Mouse (Mus musculus) testis, postnatal 10 days (tissue): ENCODE measurements at regions not wholly inside any gene's neighbourhood (a gene's known extent, or its start where the extent isn't known, plus 50 kb on each side); places are given as distances from the start of the nearest gene placed in this dataset.

ENCODE experiments used
- DNase-seq: peaks from one replicate; pipeline ENCODE4 v3.0.0; 2021; ENCODE audit warnings: low spot score

DNA sequence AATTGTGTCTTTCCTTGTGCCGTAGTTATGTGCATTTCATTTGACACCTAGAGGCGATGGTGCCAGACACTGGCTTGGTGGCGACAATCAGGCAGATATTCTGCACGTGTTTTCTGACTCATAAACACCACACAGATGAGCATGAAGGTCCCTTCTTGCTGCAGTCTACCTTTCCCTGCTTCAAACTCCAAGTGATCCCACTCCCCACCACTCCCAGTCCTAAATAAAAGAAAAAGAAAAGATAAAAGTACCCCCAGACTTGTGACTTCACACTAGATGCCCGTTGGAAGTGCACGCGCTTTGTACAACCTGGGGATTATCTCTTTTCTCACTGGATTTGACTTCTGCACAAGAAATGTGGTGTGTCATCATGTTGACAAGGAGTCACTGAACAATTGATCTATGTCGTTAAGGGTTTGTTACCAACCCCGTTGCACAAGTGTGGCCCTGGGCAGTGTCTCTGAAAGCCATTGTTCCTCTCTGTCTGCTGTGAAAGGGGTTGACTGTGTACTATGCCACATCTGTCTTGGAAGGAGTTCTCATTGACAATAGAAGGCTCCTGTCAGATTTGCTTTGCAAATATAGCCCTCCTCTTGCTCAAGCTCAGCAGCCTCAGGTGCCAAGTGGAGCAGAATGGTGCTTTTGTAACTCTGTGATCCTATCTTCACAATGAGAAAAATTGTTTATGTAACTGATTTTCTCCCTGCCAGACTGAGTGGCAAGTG, 140.1 kb downstream of the Ppp4r2 start:
- DNase-seq, result no peak

DNA sequence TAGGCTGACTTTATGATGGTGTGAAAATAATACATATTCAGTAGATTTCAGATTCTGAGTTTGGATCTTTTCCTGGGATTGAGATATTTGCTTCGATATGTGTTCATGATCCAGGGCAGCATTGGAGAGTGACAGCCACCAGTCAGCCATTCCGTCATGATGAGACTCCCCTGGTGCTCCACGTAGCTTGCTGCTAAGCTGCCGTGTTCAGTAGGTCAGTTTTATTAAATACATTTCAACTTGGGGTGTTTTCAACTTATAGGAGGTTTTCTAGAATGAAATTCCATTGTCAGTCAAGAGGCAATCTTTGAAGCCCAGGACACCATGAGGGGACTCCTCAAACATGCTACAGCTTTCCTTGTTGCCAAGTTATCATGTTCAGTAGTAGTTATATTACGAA, 141.3 kb downstream of the Ppp4r2 start:
- no peak for DNase-seq

DNA sequence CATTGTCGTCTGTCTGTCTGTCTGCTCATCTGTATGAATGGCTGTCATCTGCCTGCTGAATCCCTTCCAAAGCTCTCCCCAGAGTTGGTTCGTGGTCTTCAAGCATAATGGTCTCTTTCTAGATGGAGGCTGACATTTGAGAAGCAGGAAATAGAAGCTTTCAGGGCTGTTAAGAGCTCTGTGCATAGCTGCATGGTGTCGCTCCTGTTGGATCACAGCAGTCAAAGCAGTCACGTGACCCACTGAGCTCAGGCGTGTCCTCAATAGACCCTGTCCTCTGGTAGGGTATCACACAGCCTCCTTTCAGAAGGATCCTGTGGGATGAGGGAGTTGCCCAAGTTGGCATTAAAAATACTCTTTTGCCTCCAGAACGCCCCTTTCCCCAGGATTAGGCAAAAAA, 142.4 kb downstream of the Ppp4r2 start:
- no peak for DNase-seq

DNA sequence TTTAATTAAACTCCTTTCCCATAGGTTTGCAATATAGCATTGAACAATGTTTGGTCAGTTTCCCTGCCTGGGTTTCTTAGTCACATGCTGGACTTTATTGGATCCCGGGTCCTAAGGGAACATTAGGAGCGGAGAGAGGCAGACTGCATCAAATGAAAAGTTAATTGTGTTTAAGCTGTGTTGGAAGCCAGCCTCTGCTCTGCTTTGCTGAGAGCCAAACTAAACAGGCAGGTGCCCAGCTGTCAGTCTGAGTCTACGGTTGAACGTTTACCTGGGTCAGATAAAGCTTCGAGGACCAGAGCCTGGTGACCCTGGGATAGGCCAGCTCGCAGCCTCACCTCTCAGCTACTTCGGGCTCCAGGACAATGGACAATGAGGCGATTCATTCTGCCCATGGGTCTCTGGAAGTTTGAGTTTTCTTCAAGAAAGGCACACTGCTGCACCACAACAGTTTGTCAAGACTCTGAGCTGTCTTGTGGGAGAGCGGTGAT, 143.8 kb downstream of the Ppp4r2 start:
- no peak for DNase-seq

DNA sequence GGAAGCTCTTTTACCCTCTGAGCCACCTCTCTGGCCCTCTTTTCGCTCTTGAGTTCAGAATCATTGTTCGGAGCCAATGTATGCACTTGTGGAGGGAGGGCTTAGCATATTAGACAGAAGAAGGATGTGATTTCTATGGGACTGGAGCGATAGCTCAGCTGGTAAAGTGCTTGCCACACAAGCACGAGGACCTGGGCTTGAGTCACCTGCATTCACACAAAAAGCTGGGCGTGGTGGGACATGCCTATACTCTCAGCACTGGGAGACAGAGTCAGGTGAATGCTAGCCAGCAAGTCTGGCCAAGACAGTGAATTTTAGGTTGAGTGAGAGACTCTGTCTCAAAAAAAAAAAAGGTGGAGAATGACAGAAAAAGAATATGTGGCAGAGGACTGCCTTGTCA, 144.7 kb downstream of the Ppp4r2 start:
- no peak for DNase-seq

DNA sequence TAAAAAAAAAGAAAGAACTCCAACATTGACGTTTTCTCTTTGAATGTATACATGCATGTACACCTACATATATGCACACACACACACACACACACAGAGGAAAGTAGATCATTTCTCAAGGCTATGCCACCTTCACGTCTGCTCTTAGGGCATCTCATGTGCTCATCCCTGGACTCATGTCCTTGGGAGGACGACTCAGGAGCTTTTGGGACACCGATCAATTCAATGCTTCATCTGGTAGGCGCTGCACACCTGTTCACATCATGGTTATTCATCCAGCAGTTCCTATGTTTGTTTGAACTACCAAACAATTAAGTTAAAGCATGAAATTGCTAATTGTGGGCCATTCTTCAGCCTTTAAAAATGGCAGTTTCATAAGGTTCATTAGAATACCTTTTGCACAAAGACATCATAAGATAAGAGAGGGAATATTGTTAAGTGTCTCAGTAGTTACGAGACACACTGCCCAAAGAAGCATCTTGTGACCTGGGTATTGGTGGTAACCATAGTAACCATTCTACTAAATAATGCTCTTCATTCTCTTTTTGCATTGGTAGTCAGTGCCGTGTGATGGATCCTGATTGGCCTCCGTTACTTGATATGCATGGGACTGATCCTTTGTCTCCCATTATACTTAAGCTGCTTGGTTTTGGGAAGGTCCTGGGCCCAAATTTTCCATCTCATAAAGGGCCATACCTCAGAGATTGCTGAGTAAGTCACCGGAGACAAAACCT, 145.5 kb downstream of the Ppp4r2 start:
- DNase-seq, result no peak

DNA sequence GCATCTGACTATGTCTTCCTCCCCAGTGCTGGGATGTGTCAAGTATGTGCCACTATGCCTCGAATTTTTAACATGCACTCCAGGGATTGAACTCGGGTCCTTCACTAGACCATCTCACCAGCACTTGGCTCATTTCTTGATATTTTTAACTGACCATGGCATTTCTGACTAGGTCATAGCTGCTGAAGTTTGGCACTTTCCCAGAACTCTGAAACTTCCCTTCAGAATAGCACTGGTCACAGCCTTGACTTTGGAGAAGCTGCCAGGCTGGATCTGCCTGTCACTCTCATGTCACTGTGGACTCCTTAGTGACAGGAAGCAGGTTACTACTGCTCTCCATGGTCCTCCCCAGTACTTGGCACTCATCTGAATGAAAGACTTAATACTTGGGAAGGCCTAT, 146.7 kb downstream of the Ppp4r2 start:
- no peak for DNase-seq

DNA sequence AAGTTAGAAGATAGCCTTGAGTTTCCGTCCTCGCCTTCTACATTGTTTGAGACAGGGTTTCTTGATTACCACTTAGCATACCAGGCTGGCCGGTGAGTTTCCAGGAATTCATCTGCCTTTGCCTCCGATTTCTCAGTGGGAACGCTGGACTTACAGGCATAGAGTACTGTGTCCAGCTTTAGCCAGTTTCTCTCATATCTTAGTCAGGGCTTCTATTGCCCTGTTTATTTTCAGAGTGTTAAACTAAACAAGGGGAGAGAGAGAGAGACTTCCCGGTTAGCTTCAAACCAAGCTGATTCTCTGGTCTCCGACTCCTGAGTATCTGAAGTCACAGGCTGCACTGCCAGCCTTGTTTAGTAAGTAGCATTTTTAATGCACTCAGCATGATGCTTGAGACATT, 151.4 kb downstream of the Ppp4r2 start:
- DNase-seq, result no peak

DNA sequence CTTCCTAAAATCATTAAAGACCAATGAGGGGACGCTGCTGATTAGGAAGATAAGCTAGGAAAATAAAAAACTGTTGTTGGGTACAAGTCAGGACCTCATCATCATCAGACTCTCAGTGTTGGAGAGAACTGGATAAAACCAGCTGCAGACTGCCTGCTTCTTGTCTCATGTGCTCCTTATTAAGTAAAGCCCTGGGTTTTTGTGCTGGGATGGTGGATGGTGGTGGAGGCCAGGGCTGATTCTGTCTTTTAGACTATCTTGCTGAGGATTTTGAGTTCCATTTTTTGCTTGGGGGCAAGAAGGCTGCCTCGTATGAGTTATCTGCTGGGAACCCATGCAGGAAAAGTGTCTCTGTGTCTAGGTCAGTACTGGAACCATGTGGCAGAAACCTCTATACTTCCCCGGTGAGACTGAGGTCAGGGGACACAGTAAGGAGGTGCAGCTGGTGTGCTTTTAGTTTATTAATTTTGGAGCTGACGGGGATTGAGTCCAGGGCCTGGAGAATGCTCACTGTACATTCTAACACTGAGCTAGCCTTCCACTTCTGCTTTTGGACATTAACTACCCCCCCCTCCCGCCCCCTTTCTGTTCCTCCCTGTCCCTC, 152.0 kb downstream of the Ppp4r2 start:
- no peak for DNase-seq

DNA sequence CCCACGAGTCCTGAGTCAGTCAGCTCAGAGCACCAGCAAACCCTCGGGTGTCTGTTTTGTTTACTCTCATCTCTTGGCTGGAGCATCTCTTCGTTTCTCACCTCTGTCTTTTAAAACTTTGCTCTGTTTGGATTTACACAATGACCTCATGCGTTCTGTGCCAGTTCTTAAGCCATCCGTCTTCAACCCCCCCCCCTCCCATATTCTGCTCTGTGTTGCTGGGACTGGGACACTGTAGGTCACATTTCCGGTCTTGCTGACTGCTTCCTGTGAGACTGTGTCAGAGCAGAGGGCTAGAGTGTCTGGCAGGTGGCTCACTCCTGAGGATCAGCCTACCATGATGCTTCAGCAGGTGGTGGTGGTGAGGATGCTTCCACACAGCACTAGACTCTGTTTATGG, 155.1 kb downstream of the Ppp4r2 start:
- DNase-seq, result no peak

DNA sequence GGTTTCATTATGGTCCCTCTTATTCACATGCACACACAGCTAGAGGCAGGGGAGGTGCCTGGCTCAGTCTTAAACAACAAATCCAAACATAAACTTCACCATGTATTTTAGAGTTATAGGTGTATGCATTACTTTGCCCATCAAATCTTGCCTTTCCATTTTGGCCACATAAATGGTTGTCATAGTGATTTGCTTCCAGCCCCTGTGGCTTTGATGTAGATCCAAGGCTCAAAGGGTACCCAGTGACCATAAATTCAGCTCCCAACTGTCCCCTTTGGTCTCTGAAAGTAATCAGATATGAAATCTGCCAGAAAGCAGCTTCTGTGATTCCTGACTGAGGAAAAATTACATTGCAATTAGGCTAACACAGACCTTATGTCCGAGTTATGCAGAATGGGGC, 160.0 kb downstream of the Ppp4r2 start:
- no peak for DNase-seq

DNA sequence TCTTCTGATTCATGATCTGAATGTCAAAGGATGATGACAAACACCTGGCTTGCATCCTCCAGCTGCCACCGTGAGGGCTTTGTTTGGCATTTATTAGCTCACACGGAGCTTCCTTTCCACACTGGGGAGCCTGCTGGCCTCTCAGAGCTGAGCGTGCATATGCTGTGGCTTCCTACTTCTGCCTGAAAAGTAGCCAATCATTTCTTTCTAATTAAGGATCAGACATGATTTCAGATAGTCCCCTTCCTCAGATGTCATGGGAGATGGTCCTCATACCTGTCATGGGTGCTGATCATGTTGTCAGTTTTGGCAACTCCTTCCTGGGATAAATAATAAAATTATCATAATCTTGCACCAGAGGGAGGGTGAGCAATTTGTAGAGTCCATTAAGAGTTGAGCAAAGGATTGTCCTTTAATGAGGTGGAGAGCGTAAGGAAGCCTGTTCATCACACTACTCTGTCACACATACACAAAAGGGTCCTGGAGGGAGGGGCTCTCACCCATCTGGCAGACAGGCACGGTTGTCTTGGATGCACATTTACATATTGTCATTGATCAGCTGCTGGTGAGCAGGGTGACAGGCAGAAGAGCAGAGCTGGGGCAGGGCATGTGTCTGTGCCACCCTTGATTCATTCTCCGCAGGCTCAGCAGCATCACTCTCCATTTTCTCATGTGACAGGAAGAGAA, 162.6 kb downstream of the Ppp4r2 start:
- DNase-seq, result no peak

DNA sequence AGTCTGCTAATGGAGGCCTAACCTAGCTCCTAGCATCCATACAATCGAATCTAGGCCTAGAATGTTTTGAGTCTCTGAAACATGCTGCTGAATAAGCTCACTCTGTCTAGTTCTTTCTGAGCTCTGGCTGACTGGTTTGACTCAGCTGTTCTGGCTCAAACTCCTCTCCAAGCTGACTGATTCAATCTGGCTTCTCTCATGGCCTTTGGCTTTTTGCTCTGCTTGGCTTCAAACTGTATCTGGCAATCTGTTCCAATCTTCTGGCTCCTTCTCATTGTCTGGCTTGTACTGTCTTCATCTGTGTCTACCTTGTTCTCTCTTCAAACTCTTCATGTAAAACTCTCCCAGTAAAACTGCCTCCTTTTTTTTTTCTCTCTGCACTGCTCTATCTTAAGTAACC, 164.9 kb downstream of the Ppp4r2 start:
- DNase-seq, result no peak

DNA sequence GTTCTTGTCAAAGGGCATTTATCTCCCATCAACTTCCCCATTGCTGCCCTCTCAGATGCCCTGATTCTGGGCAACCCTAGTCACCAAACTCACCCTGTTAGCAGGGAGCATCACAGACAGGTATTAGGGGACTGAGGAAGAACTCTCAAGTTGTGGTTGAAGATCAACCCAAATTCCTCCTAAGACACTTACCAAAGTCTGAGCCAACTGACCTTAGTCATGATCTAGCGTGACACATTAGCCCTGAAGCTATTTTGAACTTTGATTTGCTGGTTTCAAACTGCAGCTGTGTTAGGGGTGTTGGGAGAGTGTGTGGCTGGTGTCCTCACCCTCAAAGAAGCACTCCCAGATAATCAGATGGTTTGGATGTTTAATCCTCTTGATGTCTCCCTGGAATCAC, 170.5 kb downstream of the Ppp4r2 start:
- no peak for DNase-seq

DNA sequence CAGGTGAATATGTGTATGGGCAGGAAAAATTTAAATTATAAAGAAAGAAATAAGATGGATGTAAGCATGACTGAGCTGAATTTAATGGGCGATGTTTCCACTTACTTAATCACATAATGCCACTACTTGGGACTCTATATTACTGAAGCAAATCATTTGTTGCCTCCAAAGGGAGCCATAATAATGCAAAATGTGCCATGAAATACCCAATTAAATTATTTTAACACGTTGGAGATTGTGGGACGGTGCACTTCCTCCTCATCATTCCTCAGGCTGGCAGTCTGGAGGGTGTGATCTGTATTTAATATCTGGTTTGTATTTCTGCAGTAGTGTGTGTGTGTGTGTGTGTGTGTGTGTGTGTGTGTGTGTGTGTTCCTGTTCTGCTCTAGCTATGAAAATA, 188.2 kb downstream of the Ppp4r2 start:
- DNase-seq, result no peak

DNA sequence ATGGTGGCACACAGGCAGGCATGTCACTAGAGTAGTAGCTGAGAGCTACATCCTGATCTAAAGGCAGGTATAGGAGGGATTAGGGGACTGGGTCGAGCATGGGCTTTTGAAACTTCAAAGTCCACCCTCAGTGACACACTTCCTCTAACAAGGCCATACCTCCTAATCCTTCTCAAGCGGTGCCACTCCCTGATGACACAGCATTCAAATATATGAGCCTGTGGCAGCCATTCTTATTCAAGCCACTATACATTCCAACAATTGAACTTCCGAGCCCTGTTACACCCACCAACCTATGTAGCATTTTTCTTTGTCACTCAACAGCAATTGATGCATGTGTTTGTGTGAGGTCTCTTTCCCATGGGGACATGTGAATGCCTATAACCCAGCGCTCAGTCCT, 192.4 kb downstream of the Ppp4r2 start:
- DNase-seq, result no peak

DNA sequence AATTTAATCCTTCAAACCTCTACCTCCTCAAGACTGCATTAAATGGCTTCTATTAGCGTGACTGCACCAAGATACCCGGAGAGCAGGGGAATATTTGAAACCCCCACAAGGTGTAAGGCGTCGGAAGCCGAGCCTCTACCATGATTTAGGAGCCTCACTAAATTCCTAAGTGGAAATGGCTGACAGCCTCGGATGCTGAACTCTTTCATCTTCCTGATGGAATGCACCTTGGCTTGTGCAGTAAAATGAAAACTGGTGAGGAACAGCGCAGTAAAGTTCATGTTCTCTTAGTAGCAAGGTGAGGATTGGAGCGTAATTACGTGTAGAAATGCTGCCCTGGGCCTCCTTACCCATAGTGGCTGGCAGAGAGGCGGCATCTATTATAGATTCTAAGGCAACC, 194.0 kb downstream of the Ppp4r2 start:
- DNase-seq, result no peak

DNA sequence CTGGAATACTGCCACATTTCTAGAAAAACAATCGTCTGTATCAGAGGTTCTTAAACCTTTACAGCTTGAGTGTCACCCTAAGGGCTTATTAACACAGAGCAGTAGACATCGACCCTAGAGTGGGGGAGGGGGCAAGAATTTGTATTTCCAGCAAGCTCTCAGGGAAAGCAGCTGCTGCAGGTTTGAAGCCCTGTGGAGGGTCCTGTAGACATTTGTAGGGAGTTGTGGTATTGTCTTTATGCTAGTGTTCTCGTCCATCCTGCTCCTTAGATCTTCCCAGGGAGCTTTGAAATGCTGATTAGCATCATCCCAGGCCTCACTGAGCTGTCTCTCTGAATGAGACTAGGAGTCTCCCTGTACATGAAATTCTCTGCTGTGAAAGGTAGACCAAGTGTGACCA, 196.0 kb downstream of the Ppp4r2 start:
- DNase-seq, result no peak

DNA sequence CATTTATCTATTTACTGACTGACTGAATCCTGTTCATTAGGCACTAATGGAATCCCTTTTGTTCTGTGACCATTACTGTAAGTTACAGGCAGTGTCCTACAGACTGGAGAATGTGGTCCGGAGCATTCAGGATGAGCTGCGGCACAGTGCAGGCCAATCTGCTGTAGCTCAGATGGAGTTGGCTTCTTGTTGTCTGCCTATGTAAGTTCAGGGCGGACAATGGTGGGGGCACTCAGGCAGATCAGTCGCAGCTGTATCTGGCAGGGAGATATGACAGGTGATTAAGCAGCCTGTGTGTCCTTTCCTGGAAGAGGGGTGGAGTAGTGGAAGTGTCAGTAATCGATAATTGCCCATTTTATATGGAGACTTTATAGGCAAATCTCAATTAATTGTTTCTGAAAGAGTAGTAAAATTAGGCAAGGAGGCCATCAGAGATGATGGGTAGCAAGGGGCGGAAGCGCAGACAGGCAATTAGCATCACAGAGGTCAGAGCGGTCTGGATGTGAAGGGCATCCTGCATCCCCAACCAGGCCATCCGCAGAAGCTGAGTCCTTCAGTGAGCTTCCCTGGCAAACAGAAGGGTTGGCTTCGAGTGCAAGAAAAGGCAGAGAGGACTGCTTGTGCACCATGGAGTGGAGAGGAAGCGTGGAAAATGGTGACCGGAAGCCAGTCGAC, 197.2 kb downstream of the Ppp4r2 start:
- DNase-seq, result no peak

DNA sequence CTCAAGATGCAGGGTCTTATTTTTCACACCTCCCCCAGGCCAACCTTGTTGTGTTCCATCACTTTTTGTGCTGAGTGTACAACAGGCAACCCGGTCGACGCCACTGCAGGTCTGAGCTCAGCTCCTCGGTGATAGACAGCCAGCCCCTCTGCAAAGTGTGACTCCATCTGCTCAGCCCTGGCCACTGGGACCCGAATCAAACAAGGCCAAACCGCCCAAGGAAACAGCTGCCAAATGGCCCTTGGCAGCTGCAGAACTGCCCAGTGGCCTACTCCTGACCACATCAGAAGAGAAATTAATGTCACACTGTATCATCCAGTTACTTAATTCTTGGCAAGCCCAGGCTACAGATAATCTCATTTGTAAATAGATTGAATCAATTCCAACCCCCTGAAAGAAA, 213.3 kb downstream of the Ppp4r2 start:
- DNase-seq, result no peak

DNA sequence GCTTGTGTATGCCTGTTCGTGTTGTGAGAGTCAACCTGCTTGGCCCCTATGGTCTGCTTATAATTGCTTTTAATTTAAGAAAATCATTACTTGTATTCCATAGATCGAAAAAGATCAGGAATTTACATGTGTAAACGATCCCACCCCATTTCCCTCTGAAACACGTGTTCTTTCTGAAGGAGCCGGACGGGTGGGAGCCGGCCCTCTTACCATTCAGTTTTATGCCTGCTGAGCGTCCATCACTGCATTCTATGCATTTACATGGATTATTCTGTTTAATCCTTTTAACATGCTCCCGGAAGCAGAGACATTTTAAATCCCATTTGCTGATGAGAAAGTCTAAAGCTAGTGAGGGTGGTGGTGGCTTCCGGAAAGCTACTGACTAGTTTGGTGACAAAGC, 213.8 kb downstream of the Ppp4r2 start:
- no peak for DNase-seq

DNA sequence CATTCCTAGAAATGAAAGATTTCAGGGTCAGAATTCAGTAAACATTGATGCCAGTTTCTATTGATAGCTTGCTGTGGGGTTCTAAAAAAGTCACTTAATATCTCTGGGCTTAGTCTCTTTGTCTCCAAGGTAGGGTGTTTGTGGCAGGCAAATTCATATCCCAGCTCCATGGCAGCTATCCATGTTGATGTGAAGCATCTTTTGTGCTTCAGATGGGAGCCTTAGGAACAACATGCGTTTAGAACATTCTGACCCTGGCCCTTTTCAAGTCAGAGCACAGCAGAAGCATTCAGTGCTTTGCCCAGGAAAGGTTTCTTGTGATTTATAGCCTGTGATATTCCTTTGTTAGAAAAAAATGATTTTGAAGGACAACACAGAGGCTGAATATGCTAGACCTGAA, 215.0 kb downstream of the Ppp4r2 start:
- no peak for DNase-seq
